ENCODE assay signal across 8 mouse cellular contexts in the genomic region with DNA sequence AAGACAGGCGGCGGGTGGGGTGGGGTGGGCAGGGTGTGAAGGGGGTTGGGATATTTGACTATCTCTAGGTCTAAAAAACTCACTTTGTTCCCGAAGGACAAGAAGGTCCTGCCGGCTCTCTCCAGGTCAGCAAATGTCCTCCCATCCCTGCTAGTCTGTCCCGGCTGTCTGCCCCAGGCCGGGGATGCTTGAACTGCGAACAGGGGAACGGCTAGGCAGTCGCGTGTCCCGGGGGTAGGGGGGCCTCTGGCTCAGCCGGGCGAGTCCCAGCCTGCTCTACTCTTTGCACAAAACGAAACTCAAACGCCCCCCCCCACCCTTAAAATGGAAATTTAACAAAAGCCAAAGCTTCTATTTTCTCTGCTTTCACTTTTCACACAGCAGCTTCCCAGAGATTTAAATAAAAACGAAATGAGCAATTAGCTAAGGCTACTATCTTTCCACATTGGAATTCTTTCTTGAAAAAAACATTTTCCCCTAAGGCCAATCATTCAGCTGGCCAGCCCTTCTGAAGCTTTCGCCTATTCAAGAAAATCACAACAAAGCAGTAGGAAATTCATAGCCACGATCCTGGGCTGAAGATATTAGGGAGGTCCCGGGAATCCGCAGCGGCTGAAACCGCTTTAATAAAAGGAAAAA. TPM values are rescaled to one million over a fixed set of nuclear protein-coding genes. Genes with fewer than 3 reads are reported as not detected.
A peak's percentile ranks its signal among the peaks of the same experiment; 100 is the strongest.
DNase-seq lines count a peak whose midpoint lies in the region; ATAC-seq and TF ChIP-seq lines count a peak whose summit lies in the region.

No protein-coding gene starts in this region.

- no peaks in the 10 kb centered on the region for H3K36me3 ChIP-seq in forebrain, embryonic 16.5 days (ENCODE audit: control insufficient read depth, insufficient read depth)
- peaks cover 11% of the 10 kb centered on the region; the same call in 1 of the 2 replicates for H3K36me3 ChIP-seq in intestine, postnatal 0 days (ENCODE audit: control insufficient read depth, insufficient read depth)
- no peaks in the 10 kb centered on the region for H3K36me3 ChIP-seq in liver, postnatal 0 days (replicated peaks; ENCODE audit: insufficient read depth, low read length)

- peak overlapping the region; percentile 48 for H3K4me2 ChIP-seq in forebrain, embryonic 16.5 days (ENCODE audit: low read length)
- peak overlapping the region; percentile 95 for H3K4me2 ChIP-seq in intestine, postnatal 0 days (replicated peaks; ENCODE audit: low read depth)
- H3K4me2 ChIP-seq in liver, postnatal 0 days (ENCODE audit: low read depth, low read length), result peak overlapping the region; percentile 52

- H3K9ac ChIP-seq in forebrain, embryonic 16.5 days (replicated peaks; ENCODE audit: low read depth, low read length), result peak overlapping the region; percentile 15; the same call in 1 of the 2 replicates
- H3K9ac ChIP-seq in intestine, postnatal 0 days (ENCODE audit: low read depth, low read length), result peak overlapping the region; percentile 48
- H3K9ac ChIP-seq in liver, postnatal 0 days (replicated peaks), result no peak overlapping the region; the same call in 1 of the 2 replicates

- H3K4me1 ChIP-seq in forebrain, embryonic 16.5 days (replicated peaks; ENCODE audit: control insufficient read depth, insufficient read depth, low read length), result peaks cover 45% of the 10 kb centered on the region
- no peaks in the 10 kb centered on the region for H3K4me1 ChIP-seq in intestine, postnatal 0 days (replicated peaks; ENCODE audit: control insufficient read depth, insufficient read depth, low read length)
- peaks cover 19% of the 10 kb centered on the region for H3K4me1 ChIP-seq in liver, postnatal 0 days (ENCODE audit: insufficient read depth)

- H3K4me3 ChIP-seq in forebrain, embryonic 16.5 days (replicated peaks; ENCODE audit: low read length), result peak overlapping the region; percentile 34
- peak overlapping the region; percentile 41 for H3K4me3 ChIP-seq in intestine, postnatal 0 days (ENCODE audit: low read depth, low read length)
- peak overlapping the region; percentile 35 for H3K4me3 ChIP-seq in liver, postnatal 0 days (ENCODE audit: low read depth, low read length)

- no peak for TF ChIP-seq EP300 in liver, postnatal 0 days (IDR thresholded peaks at IDR 0.05; ENCODE audit: low read depth)

- DNase-seq in urinary bladder, adult 2 months (ENCODE audit: low spot score), result peak; percentile 33
- no peak for DNase-seq in urinary bladder, postnatal 10 days (ENCODE audit: low spot score)
- DNase-seq in liver, postnatal 0 days, result peak; percentile 28
- peak; percentile 54 for DNase-seq in retina, postnatal 1 day
- no peak for DNase-seq in cerebellum, adult 18-20 months
- DNase-seq in yolk sac, embryonic 10.5 days (ENCODE audit: low spot score), result no peak

- no peak for TF ChIP-seq CTCF in intestine, postnatal 0 days (IDR thresholded peaks at IDR 0.05; ENCODE audit: low read depth)
- TF ChIP-seq CTCF in liver, postnatal 0 days (IDR thresholded peaks at IDR 0.05; ENCODE audit: low read depth), result no peak

- no peaks in the 10 kb centered on the region for H3K9me3 ChIP-seq in forebrain, embryonic 16.5 days (ENCODE audit: control insufficient read depth, low read length)
- H3K9me3 ChIP-seq in intestine, postnatal 0 days (ENCODE audit: control insufficient read depth), result no peaks in the 10 kb centered on the region
- H3K9me3 ChIP-seq in liver, postnatal 0 days (ENCODE audit: low read length), result no peaks in the 10 kb centered on the region

- 2% methylated on average over 22 of the region's 22 CpGs for WGBS in forebrain, embryonic 16.5 days
- 13% methylated on average over 22 of the region's 22 CpGs for WGBS in intestine, postnatal 0 days
- 5% methylated on average over 22 of the region's 22 CpGs for WGBS in liver, postnatal 0 days (ENCODE audit: insufficient replicate concordance)

- ATAC-seq in forebrain, embryonic 16.5 days, result no peak
- ATAC-seq in intestine, postnatal 0 days, result no peak
- no peak for ATAC-seq in liver, postnatal 0 days

- H3K27me3 ChIP-seq in forebrain, embryonic 16.5 days (replicated peaks; ENCODE audit: control insufficient read depth, insufficient read depth, low read length), result peaks cover 43% of the 10 kb centered on the region
- no peaks in the 10 kb centered on the region for H3K27me3 ChIP-seq in intestine, postnatal 0 days (replicated peaks; ENCODE audit: control insufficient read depth, insufficient read depth, low read length)
- H3K27me3 ChIP-seq in liver, postnatal 0 days (ENCODE audit: insufficient read depth, low read length), result peaks cover 74% of the 10 kb centered on the region

- no peak overlapping the region for H3K27ac ChIP-seq in forebrain, embryonic 16.5 days (ENCODE audit: low read length)
- H3K27ac ChIP-seq in intestine, postnatal 0 days (ENCODE audit: low read depth, low read length), result peak overlapping the region; percentile 70
- H3K27ac ChIP-seq in liver, postnatal 0 days (ENCODE audit: low read depth), result no peak overlapping the region

RNA-seq across cellular contexts. Expression of gene Zfp503, which starts 6.0 kb away (rescaled TPM):
- 14.3 and 26.0 TPM in 2 replicates for polyA plus RNA-seq in urinary bladder, adult 2 months (2012; rRNA removed)
- 5.4 and 5.5 TPM in 2 replicates for polyA plus RNA-seq in forebrain, embryonic 16.5 days (2015; fragmentation: Nextera tagmentation; extraction: Ambion mirVana)
- 5.7 and 6.5 TPM in 2 replicates for polyA plus RNA-seq in intestine, postnatal 0 days (2015; fragmentation: Nextera tagmentation; extraction: Ambion mirVana)
- polyA plus RNA-seq in liver, postnatal 0 days (2015; fragmentation: Nextera tagmentation; extraction: Ambion mirVana), result 0.99 and 1.1 TPM in 2 replicates

RNA-seq across cellular contexts. Expression of gene Lrmda, which starts 36.1 kb away (rescaled TPM):
- polyA plus RNA-seq in urinary bladder, adult 2 months (2012; rRNA removed), result 0.74 and 1.3 TPM in 2 replicates
- 0.30 TPM in 1 of 2 replicates, not detected in the other for polyA plus RNA-seq in forebrain, embryonic 16.5 days (2015; fragmentation: Nextera tagmentation; extraction: Ambion mirVana)
- polyA plus RNA-seq in intestine, postnatal 0 days (2015; fragmentation: Nextera tagmentation; extraction: Ambion mirVana), result 0.73 and 1.8 TPM in 2 replicates
- polyA plus RNA-seq in liver, postnatal 0 days (2015; fragmentation: Nextera tagmentation; extraction: Ambion mirVana), result 0.15 and 0.28 TPM in 2 replicates

Comparison
In these comparisons a context has a peak if more than half of its experiments do, and no peak if none do; other contexts are left out.
1. DNase-seq: peak in urinary bladder, adult 2 months (single experiment), liver, postnatal 0 days (single experiment) and retina, postnatal 1 day (single experiment); none in urinary bladder, postnatal 10 days (single experiment), cerebellum, adult 18-20 months (0 of 2) and yolk sac, embryonic 10.5 days (single experiment).
2. Peak in every context shown above with its lines, with median percentiles within 50 percentile points of each other: H3K4me2 ChIP-seq and H3K4me3 ChIP-seq.